Mouse (Mus musculus) forebrain, embryonic 12.5 days (tissue): ENCODE measurements around the gene Chil5. TPM values are rescaled to one million over a fixed set of nuclear protein-coding genes. Genes with fewer than 3 reads are reported as not detected.
"Not testable (repeated sequence)": the region's sequence is repeated elsewhere in the genome, so short reads cannot be mapped to it uniquely, and the experiment has no call there.

ENCODE experiments used
- ATAC-seq: fragments of 200-750 bp; cut with Nextera tagmentation; 2 replicates; pipeline ENCODE4 v1.8.0; 2017; ENCODE audit warnings: moderate TSS enrichment; ENCODE audit not compliant: low FRiP score
- H3K27ac ChIP-seq: fragments of 300-500 bp; sonication (generic); 2 replicates; pipeline ENCODE4 v1.5.1; 2016; ENCODE audit warnings: mild to moderate bottlenecking
- H3K27me3 ChIP-seq: fragments of 300-500 bp; sonication (generic); 2 replicates; pipeline ENCODE4 v1.6.1; 2016; ENCODE audit warnings: mild to moderate bottlenecking
- H3K36me3 ChIP-seq: fragments of 300-500 bp; sonication (generic); replicated peaks from 2 replicates; pipeline ENCODE4 v1.6.1; 2016; ENCODE audit warnings: mild to moderate bottlenecking
- H3K4me1 ChIP-seq: fragments of 300-500 bp; sonication (generic); 2 replicates; pipeline ENCODE4 v1.6.1; 2016
- H3K4me2 ChIP-seq: fragments of 300-500 bp; sonication (generic); 2 replicates; pipeline ENCODE4 v1.6.1; 2016; ENCODE audit warnings: mild to moderate bottlenecking, moderate library complexity
- H3K4me3 ChIP-seq: fragments of 300-500 bp; sonication (generic); replicated peaks from 2 replicates; pipeline ENCODE4 v1.5.1; 2016; ENCODE audit warnings: mild to moderate bottlenecking
- H3K9ac ChIP-seq: fragments of 300-500 bp; sonication (generic); 2 replicates; pipeline ENCODE4 v1.6.1; 2016; ENCODE audit warnings: mild to moderate bottlenecking
- H3K9me3 ChIP-seq: fragments of 300-500 bp; sonication (generic); 2 replicates; pipeline ENCODE4 v1.6.1; 2016
- WGBS: fragments of 180-500 bp; shearing (Covaris S2); methylation state at CpG from one replicate; pipeline ENCODE4 v1.1.7; 2016; 5-methylcytosine and 5-hydroxymethylcytosine counted together
- polyA plus RNA-seq: library from polyadenylated mRNA; unstranded; fragments of >200 nt; fragmentation: Nextera tagmentation; extraction: Ambion mirVana; gene quantifications from 2 replicates; pipeline ENCODE4 v1.2.1, GENCODE M21; 2016

Chil5 gene
- not detected in 2 replicates for polyA plus RNA-seq

DNA sequence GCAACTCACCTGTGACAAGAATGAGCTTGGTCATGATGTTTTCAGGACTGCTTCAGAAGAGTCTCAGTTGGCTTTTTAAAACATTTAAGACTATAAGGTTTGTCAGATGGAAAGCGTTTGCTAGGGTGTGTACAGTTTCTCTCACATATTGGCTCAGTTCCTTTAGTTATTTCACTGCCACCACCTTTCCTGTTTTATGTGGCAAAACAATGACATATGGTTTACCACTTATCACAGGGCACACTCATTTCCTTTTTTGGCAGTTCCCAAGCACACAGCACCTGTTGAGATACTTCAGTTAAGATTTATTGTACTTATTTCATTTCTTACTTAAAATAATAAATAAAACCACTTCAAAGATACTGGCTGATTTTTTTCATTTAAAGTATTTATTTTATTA lies at the start of gene Chil5:
TSS of gene Chil5 (minus strand) at position 34 of the 400 bp plus-strand sequence.
- H3K27ac ChIP-seq: no peak within 1 kb of the TSS
- no peak within 1 kb of the TSS for H3K9ac ChIP-seq
- WGBS: 94% methylated on average over 1 of the region's 1 CpGs
- no peaks in the 10 kb centered on the region for H3K9me3 ChIP-seq
- H3K4me2 ChIP-seq: no peak within 1 kb of the TSS
- H3K4me3 ChIP-seq: no peak within 1 kb of the TSS
- H3K27me3 ChIP-seq: no peaks in the 10 kb centered on the region
- ATAC-seq: no peak
- H3K4me1 ChIP-seq: no peaks in the 10 kb centered on the region
- H3K36me3 ChIP-seq: no peaks in the 10 kb centered on the region

DNA sequence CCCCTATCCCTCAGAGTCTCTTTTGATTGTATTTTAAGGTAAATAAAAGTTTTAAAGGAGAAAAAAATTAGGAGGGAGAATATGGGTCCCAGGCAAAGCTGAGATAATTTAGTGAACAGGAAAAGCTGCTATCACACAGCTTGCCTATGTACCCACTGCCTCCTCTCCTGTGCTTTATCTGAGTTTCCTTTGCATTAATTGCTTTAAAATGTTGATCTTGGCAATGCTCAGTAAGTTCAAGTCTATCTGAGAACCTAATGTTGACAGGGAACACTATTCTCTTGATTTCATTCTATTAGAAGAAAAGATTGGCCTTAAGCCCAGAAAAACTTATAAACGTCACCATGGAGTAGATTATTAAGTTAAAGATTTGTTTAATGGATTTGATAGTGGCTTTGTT lies 42.2 kb upstream of the Chil5 start:
- WGBS: 79% methylated on average over 1 of the region's 1 CpGs
- no peaks in the 10 kb centered on the region for H3K9me3 ChIP-seq
- no peak for ATAC-seq
- H3K4me3 ChIP-seq: no peak overlapping the region
- no peak overlapping the region for H3K9ac ChIP-seq
- H3K4me1 ChIP-seq: no peaks in the 10 kb centered on the region
- H3K27ac ChIP-seq: no peak overlapping the region
- no peak overlapping the region for H3K4me2 ChIP-seq
- H3K27me3 ChIP-seq: no peaks in the 10 kb centered on the region
- H3K36me3 ChIP-seq: no peaks in the 10 kb centered on the region

DNA sequence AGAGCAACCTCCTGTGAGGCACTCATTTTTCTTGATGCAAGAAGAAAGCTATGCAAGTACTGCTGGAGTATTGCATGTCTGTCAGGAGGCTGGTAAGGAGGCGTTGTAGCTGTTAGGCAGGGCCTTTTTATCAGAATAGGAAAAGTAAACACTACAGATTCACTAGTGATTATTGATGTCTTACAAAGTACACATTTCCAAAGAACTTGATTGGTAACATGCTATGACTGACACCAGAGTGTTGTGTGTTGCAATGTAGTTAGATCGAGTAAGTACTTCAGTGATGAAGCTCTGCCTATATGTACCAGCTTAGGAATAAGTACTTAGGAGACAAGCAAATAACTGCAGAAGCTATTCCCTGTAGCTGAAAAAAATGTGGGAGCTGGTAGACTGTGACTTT lies 38.4 kb upstream of the Chil5 start:
- H3K27me3 ChIP-seq: no peaks in the 10 kb centered on the region
- H3K36me3 ChIP-seq: no peaks in the 10 kb centered on the region
- no peaks in the 10 kb centered on the region for H3K9me3 ChIP-seq
- H3K9ac ChIP-seq: no peak overlapping the region
- H3K4me3 ChIP-seq: no peak overlapping the region
- ATAC-seq: no peak
- H3K4me2 ChIP-seq: no peak overlapping the region
- no peaks in the 10 kb centered on the region for H3K4me1 ChIP-seq
- H3K27ac ChIP-seq: no peak overlapping the region
- WGBS: 91% methylated on average over 2 of the region's 2 CpGs

DNA sequence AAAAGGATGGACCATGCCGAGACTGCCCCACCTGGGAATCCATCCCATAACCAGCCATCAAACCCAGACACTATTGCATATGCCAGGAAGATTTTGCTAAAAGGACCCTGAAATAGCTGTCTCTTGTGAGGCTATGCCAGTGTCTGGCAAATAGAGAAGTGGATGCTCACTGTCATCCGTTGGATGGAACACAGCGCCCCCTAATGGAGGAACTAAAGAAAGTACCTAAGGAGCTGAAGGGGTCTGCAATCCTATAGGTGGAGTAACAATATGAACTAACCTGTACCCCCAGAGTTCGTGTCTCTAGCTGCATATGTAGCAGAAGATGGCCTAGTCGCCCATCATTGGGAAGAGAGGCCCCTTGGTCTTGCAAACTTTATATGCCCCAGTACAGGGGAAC lies 35.1 kb upstream of the Chil5 start:
- H3K27me3 ChIP-seq, H3K4me2 ChIP-seq, ATAC-seq, H3K4me1 ChIP-seq, H3K4me3 ChIP-seq, H3K9ac ChIP-seq, H3K27ac ChIP-seq, H3K36me3 ChIP-seq, H3K9me3 ChIP-seq: not testable (repeated sequence)
- 47% methylated on average over 5 of the region's 5 CpGs for WGBS

DNA sequence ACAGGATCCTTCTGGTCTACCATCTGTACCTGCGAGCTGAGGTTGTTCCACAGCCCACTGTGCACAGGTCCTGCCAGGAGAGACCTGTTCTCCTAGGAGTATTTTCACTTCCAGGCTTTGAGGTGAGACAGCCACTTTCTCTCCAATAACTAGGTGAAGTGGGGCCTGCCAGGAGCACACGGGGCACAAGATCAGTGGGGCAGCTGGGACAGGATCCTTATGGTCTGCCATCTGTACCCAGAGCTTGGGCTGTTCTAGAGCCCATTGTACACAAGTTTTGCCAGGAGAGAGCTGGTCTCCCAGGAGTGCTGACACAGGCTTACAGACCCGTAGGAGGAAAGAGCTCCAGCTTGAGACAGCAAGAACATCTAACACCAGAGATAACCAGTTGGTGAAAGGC lies 25.4 kb upstream of the Chil5 start:
- H3K9me3 ChIP-seq: no peaks in the 10 kb centered on the region
- no peak overlapping the region for H3K27ac ChIP-seq
- no peak for ATAC-seq
- 92% methylated on average over 3 of the region's 3 CpGs for WGBS
- H3K4me3 ChIP-seq: no peak overlapping the region
- H3K9ac ChIP-seq: no peak overlapping the region
- H3K27me3 ChIP-seq: no peaks in the 10 kb centered on the region
- H3K4me1 ChIP-seq: no peaks in the 10 kb centered on the region
- no peaks in the 10 kb centered on the region for H3K36me3 ChIP-seq
- H3K4me2 ChIP-seq: no peak overlapping the region

DNA sequence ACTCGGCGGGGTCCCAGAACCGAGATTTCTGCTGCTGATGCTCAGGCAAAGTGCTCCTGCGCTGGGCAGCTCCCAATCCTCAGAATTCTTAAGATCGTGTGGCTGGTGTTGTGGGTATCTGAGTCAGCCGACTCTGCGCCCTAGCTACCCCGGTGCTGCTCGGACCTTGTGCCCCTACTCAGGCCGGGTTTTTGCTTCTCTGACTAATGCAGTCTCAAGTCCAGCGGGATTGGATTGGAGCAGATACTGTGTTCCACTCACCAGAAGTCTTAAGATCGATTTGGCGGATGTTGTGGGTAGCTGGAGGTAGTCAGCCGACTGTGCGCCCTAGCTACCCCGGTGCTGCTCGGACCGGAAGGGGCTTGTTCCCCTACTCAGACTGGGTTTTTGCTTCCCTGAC lies 19.3 kb upstream of the Chil5 start:
- Histone ChIP-seq H3K4me1 (no peaks in the 10 kb centered on the region), H3K36me3 (no peaks in the 10 kb centered on the region), H3K9ac (no peak overlapping the region), H3K27ac (no peak overlapping the region), H3K4me2 (no peak overlapping the region), H3K4me3 (no peak overlapping the region), H3K27me3 (no peaks in the 10 kb centered on the region), H3K9me3 (no peaks in the 10 kb centered on the region)
- 79% methylated on average over 18 of the region's 18 CpGs for WGBS
- no peak for ATAC-seq

DNA sequence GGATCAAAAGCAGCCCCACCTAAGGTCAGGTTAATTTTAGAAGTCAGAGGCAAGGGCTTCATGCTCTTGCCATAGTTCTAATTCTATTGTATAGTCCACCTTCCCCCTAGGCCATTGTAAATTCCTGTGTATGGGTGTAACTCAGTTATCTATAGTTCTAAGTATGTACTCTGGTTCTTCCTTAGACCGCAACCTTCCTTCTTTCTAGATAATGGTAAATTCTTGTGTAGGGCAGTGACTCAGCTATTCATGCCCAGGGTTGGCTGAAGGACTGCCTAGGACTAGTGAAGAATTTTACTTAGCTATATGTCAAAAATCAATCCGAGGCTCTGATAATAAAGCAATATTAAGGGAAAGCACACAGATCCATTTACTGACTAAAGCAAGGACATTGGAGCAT lies 7.7 kb upstream of the Chil5 start:
- no peaks in the 10 kb centered on the region for H3K36me3 ChIP-seq
- H3K9me3 ChIP-seq: no peaks in the 10 kb centered on the region
- no peak for ATAC-seq
- H3K4me2 ChIP-seq: no peak overlapping the region
- H3K9ac ChIP-seq: no peak overlapping the region
- 90% methylated on average over 2 of the region's 2 CpGs for WGBS
- no peak overlapping the region for H3K4me3 ChIP-seq
- no peaks in the 10 kb centered on the region for H3K27me3 ChIP-seq
- H3K27ac ChIP-seq: no peak overlapping the region
- H3K4me1 ChIP-seq: no peaks in the 10 kb centered on the region

DNA sequence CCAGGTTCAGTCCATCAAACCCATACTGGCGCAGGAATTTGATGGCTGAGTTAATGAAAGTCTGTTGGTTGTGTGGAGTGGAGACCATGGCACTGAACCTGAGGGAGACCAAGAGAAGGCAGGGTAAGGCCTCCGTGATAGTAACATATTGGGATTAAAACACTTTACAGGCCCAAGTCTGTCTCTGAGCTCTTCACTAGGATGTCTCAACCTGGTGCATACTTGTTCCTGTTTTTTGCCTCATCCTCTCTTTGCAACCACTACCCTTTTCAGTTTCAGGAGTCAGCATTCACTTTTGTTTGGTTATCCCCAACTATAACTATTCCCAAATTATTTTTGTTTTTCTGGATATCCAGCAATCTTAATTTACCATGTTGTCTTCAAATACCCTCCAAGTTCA lies 8.5 kb downstream of the Chil5 start:
- H3K36me3 ChIP-seq: no peaks in the 10 kb centered on the region
- H3K4me2 ChIP-seq: no peak overlapping the region
- H3K4me3 ChIP-seq: no peak overlapping the region
- no peak overlapping the region for H3K9ac ChIP-seq
- H3K27me3 ChIP-seq: no peaks in the 10 kb centered on the region
- H3K9me3 ChIP-seq: no peaks in the 10 kb centered on the region
- H3K4me1 ChIP-seq: no peaks in the 10 kb centered on the region
- no peak for ATAC-seq
- 87% methylated on average over 2 of the region's 2 CpGs for WGBS
- H3K27ac ChIP-seq: no peak overlapping the region

DNA sequence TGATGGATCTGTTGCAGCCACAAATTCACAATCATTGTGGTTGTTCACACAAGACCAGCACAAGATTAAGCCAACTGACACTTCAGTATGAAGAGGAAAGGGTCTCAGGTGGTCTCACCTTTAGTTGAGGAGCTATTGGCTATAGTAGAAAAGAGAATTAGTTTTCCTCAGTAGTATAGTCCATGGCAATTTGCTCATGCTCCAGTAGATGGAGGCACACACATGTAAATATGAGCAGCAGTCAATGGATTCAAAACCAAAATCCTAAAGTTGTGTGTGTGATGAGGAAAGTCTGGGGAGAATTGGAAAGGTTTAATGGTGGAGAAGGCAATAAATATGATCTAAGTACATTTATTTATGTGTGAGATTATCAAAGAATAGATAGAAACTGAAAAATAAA lies 10.8 kb downstream of the Chil5 start:
- Histone ChIP-seq H3K9ac (no peak overlapping the region), H3K36me3 (no peaks in the 10 kb centered on the region)

DNA sequence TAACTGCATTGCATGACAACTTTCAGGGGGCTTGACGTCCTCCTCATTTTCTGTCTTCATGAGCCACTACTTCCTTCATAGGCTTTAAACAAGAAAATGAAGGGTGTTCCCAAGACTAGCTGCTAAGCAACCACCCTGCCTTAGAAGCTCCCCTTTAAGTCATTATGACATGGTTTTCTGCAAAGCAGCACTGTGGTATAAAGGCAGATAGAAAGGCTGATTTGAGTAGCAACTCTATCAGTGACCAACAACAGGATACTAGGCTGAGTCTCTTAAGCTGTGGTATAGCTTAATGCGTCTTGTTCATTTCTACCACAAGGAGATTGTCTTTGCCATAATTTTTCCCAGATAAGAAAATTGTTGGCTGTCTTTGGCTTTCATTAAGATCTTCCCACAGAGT lies 18.1 kb downstream of the Chil5 start, which contains the start of gene Pifo:
TSS of gene Pifo (minus strand) at position 101 of the 400 bp plus-strand sequence.
- H3K4me1 ChIP-seq: no peaks in the 10 kb centered on the region
- ATAC-seq: no peak
- 85% methylated on average over 2 of the region's 2 CpGs for WGBS
- H3K4me3 ChIP-seq: no peak within 1 kb of the TSS
- H3K9ac ChIP-seq: no peak within 1 kb of the TSS
- H3K27ac ChIP-seq: no peak within 1 kb of the TSS
- no peaks in the 10 kb centered on the region for H3K36me3 ChIP-seq
- H3K9me3 ChIP-seq: no peaks in the 10 kb centered on the region
- H3K4me2 ChIP-seq: no peak within 1 kb of the TSS
- no peaks in the 10 kb centered on the region for H3K27me3 ChIP-seq

More for the DNA sequence above, 10.8 kb downstream of the Chil5 start:
- Histone ChIP-seq H3K9me3 (no peaks in the 10 kb centered on the region), H3K27ac (no peak overlapping the region), H3K4me1 (no peaks in the 10 kb centered on the region), H3K4me2 (no peak overlapping the region), H3K27me3 (no peaks in the 10 kb centered on the region), H3K4me3 (no peak overlapping the region)
- no peak for ATAC-seq

DNA sequence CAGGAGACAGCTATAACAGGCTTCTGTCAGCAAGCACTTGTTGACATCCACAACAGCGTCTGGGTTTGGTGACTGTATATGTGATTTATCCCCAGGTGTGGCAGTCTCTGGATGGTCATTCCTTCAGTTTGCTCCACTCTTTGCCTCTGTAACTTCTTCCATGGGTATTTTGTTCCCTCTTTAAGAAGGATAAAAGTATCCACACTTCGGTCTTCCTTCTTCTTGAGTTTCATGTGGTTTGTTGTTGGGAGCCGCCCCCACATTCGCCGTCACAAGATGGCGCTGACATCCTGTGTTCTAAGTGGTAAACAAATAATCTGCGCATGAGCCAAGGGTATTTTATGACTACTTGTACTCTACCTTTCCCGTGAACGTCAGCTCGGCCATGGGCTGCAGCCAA lies 29.3 kb downstream of the Chil5 start:
- not testable (repeated sequence) for H3K9ac ChIP-seq, H3K9me3 ChIP-seq, H3K4me3 ChIP-seq, H3K4me2 ChIP-seq, H3K27ac ChIP-seq, H3K36me3 ChIP-seq, H3K27me3 ChIP-seq, H3K4me1 ChIP-seq, ATAC-seq
- WGBS: 72% methylated on average over 10 of the region's 10 CpGs

DNA sequence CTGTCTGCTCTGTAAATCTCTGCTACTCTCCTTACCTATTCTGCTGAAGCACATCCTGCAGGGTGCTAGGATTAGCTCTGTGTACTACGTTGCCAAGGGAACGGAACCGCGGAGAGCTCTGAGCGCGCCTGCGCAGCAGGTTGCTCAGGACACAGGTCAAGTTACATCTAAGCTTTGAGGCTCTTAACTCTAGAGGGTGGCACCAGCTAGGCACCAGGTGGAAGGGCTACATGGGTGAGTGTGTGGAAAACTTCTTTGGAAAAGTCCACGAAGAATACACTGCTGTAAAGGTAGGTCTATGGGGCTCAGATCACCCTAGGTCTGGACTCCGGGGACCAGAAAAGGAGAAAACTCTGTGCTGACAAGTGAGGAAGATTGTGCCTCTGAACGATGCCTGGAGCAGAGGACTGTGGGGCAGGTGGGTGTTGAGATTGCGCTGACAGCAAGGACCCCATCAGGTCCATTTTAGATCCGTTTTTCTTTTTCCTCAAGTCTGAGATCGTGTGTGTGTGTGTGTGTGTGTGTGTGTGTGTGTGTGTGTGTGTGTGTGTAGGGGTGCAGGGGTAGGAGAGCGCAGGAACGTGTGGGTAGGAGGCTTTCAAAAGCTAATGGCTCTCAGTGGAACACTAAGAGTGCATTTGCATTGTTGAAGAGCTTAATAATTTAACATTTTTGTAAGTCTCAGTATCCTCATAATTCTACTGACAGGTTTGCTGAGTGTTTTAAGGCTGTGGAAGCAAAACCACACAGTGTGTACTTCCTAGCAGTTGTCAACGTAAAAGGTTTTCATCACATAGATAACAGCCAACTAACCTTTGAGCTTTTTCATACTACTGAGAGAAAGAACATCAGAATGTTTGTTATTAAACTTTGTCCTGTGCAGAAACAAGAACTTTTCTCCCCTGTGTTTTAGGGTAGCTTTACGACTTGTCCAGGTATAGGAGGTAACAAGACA lies 30.9 kb downstream of the Chil5 start:
- Histone ChIP-seq H3K4me3 (peak overlapping the region; percentile 25), H3K4me2 (peak overlapping the region; percentile 52), H3K9ac (no peak overlapping the region), H3K27ac (no peak overlapping the region), H3K4me1 (peaks cover 10% of the 10 kb centered on the region), H3K27me3 (0 out of 2 replicates have a peak, but pooled peaks cover 3% of the 10 kb centered on the region), H3K9me3 (no peaks in the 10 kb centered on the region), H3K36me3 (no peaks in the 10 kb centered on the region)
- WGBS: 20% methylated on average over 17 of the region's 17 CpGs
- peak; percentile 91 for ATAC-seq
